Mouse (Mus musculus) lung, adult 2 months (tissue): ENCODE measurements around the gene Slco3a1.

Experiments
- CTCF ChIP-seq: fragments of 200-500 bp; IDR thresholded peaks from 2 replicates; pipeline ENCODE4 v1.5.1; 2011; ENCODE audit warnings: mild to moderate bottlenecking, low read length, control low read depth; ENCODE audit not compliant: insufficient read depth
- POLR2A ChIP-seq: fragments of 200-500 bp; IDR thresholded peaks from 2 replicates; pipeline ENCODE4 v1.6.1; 2011; ENCODE audit warnings: low read depth, mild to moderate bottlenecking, control low read depth, low read length, borderline replicate concordance; ENCODE audit errors: extremely low read depth

- no peak for TF ChIP-seq POLR2A
- no peak for TF ChIP-seq CTCF
Observed at GRCm38 (mm10) chr7:74457347-74457975, 97.1 kb downstream of the Slco3a1 start.
